Mouse (Mus musculus): ENCODE data around the gene Gm49721. TPM values are rescaled to one million over a fixed set of nuclear protein-coding genes. Genes with fewer than 3 reads are reported as not detected.
"Not testable (repeated sequence)": the region's sequence is repeated elsewhere in the genome, so short reads cannot be mapped to it uniquely, and the experiment has no call there.

The Gm49721 gene
- 0.19 and 0.38 TPM in 2 replicates for polyA plus RNA-seq (2015; fragmentation: Nextera tagmentation; extraction: Ambion mirVana)

DNA sequence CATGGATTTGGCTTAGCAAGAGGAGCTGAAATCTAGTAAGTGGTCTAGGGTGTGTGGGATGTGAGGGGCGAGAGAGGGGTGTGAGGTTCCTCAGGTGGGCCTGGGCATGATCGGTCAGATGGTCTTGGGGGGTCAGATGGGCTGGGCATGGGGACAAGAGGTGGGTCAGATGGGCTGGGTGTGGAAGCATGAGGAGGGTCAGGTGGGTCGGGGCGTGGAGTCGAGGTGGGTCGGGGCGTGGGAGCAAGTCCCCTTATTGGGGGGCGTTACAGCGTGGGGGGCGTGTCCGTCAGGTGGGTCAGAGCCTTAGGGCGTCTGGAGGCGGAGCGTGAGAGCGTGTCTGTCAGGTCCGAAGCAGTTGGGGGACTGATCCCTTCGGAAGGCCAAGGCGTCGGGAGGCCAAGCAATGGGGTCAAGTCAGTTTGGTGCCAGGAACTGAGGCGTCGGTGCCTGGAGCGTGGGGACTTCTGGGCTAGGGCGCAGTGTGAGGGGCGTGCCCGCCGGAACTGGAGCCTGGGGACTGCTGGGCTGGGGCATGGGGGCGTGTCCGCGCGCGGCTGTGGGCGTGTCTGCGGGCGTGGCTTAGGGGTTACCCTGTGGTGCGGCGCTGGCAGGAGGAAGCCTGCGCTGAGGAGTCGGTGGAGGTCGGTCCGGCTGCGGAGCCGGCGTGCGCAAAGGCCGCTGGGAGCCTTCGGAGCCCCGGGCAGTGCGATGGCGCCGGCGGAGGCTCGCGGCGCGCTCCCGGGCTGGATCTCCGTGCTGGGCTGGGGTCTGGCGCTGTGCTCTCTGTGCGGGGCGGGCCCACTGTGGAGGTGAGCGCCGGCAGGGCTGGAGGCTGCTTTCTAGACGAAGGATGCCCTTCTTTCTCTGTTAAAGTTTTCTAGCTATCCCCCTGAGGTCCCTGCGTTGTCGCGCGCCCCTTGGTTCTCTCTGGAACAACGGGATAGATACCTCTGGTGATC lies at the start of gene Gm49721:
TSS of gene Gm49721 (plus strand) at position 618 of the 962 bp plus-strand sequence.
- not testable (repeated sequence) for H3K27ac ChIP-seq (replicated peaks); H3K4me1 ChIP-seq (replicated peaks); H3K9me3 ChIP-seq; H3K27me3 ChIP-seq; H3K36me3 ChIP-seq
- Histone ChIP-seq H3K4me2 (peak within 1 kb of the TSS; percentile 73), H3K4me3 (peak within 1 kb of the TSS; percentile 53), H3K9ac (peak within 1 kb of the TSS; percentile 67)
- 2% methylated on average over 52 of the region's 68 CpGs for WGBS
- ATAC-seq (ENCODE audit: low FRiP score, low read depth) = peak; percentile 98

GRCm38 (mm10) chr17:6931625-6932024 lies 47.1 kb upstream of the Gm49721 start:
- WGBS = 87% methylated on average over 6 of the region's 7 CpGs
- not testable (repeated sequence) for ATAC-seq (ENCODE audit: low FRiP score, low read depth); H3K4me2 ChIP-seq; H3K4me1 ChIP-seq (replicated peaks); H3K9ac ChIP-seq; H3K9me3 ChIP-seq; H3K4me3 ChIP-seq; H3K27ac ChIP-seq (replicated peaks); H3K27me3 ChIP-seq; H3K36me3 ChIP-seq

DNA sequence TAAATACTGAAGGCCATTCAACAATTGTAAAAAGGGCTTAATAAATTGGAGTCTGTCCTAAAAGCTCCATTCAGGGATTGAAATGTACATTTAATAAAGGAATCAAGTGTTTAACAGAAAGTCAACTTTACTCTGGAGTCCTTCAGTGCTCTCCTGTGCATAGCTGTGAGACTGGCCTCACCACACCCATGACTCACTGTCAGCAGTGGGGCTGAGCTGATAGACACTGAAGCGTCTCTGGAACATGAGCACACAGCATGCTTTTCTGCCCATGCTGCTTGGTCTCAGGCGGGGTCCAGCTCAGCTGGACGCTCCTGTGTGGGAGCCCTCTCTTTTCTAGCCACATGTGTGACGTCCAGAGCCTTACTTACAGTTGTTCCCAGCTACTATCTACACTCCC lies 36.1 kb upstream of the Gm49721 start:
- ATAC-seq (ENCODE audit: low FRiP score, low read depth) = not testable (repeated sequence)

GRCm38 (mm10) chr17:6947637-6947983 lies 31.1 kb upstream of the Gm49721 start:
- Histone ChIP-seq H3K4me2 (peak overlapping the region; percentile 64), H3K4me3 (peak overlapping the region; percentile 61), H3K27ac (replicated peaks) (peak overlapping the region; percentile 91; the same call in 1 of the 2 replicates)
- not testable (repeated sequence) for H3K9ac ChIP-seq; H3K9me3 ChIP-seq; H3K4me1 ChIP-seq (replicated peaks); H3K27me3 ChIP-seq; H3K36me3 ChIP-seq
- no CpG with 5 or more reads among the region's 8 CpGs for WGBS
- peak; percentile 43 for ATAC-seq (ENCODE audit: low FRiP score, low read depth)

More for the DNA sequence above, 36.1 kb upstream of the Gm49721 start:
- H3K27ac ChIP-seq (replicated peaks); H3K36me3 ChIP-seq; H3K4me3 ChIP-seq; H3K9ac ChIP-seq; H3K4me2 ChIP-seq; H3K27me3 ChIP-seq; H3K4me1 ChIP-seq (replicated peaks); H3K9me3 ChIP-seq: not testable (repeated sequence)
- WGBS = no CpG with 5 or more reads among the region's 4 CpGs

DNA sequence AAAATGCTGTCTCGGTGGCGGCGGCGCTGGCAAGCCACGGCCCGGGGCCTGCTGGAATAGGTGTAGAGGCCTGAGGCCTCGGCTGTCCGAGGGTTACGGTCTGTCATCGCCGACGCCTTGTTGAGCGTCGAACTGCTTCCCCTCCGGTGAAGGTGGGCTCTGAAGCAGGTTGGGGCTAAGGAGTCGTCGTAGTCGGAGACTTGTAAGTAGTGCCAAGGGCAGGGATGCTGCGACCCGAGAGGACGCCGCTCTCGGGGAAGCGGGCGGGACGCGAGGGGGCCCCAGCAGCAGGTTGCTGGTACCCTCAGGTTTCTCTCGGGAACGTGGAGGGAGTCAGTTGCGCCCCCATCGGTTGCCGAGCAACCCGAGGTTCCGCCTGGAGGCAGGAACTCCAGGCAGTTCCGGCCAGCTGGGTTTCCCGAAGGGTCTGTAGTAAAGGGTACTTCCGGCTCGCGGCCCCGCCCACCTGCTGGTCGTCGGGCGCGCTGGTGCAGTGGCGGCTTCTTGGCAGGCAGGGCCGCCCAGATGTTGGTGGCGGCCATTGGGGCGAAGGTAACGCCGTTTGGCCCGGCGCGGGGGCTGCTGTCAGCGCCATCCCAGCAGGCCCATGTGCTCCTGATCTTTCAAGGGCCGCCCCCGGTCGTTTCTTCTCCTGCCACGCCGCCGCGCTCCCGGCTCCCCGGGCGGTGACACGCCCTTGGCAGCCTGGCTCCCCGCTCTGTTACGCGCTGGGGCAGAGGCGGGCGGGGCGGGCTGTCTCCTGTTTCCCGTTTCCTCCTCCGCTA lies 30.5 kb upstream of the Gm49721 start, which contains the start of gene Rsph3b:
TSS of gene Rsph3b (minus strand) at position 699 of the 785 bp plus-strand sequence.
- Histone ChIP-seq H3K9ac (peak within 1 kb of the TSS; percentile 58), H3K4me3 (peak within 1 kb of the TSS; percentile 61), H3K27ac (replicated peaks) (peak within 1 kb of the TSS; percentile 91), H3K4me2 (peak within 1 kb of the TSS; percentile 64)
- H3K4me1 ChIP-seq (replicated peaks); H3K36me3 ChIP-seq; H3K9me3 ChIP-seq; H3K27me3 ChIP-seq: not testable (repeated sequence)
- WGBS = under 1% methylated on average over 66 of the region's 73 CpGs
- ATAC-seq (ENCODE audit: low FRiP score, low read depth) = peak; percentile 97

- H3K4me1 ChIP-seq (replicated peaks); H3K36me3 ChIP-seq; H3K9me3 ChIP-seq; H3K27me3 ChIP-seq: not testable (repeated sequence)
- ATAC-seq (ENCODE audit: low FRiP score, low read depth) = peak; percentile 19; the same call in 1 of the 2 replicates
- Histone ChIP-seq H3K4me3 (peak overlapping the region; percentile 61), H3K4me2 (peak overlapping the region; percentile 64), H3K9ac (peak overlapping the region; percentile 58), H3K27ac (replicated peaks) (peak overlapping the region; percentile 91)
- 20% methylated on average over 9 of the region's 9 CpGs for WGBS
Observed at GRCm38 (mm10) chr17:6948769-6949228, 29.9 kb upstream of the Gm49721 start.

GRCm38 (mm10) chr17:6958881-6959280 lies 19.8 kb upstream of the Gm49721 start:
- H3K36me3 ChIP-seq; H3K9ac ChIP-seq; ATAC-seq (ENCODE audit: low FRiP score, low read depth); H3K27ac ChIP-seq (replicated peaks); H3K4me1 ChIP-seq (replicated peaks); H3K9me3 ChIP-seq; H3K4me2 ChIP-seq; H3K4me3 ChIP-seq; H3K27me3 ChIP-seq: not testable (repeated sequence)
- 77% methylated on average over 7 of the region's 8 CpGs for WGBS

DNA sequence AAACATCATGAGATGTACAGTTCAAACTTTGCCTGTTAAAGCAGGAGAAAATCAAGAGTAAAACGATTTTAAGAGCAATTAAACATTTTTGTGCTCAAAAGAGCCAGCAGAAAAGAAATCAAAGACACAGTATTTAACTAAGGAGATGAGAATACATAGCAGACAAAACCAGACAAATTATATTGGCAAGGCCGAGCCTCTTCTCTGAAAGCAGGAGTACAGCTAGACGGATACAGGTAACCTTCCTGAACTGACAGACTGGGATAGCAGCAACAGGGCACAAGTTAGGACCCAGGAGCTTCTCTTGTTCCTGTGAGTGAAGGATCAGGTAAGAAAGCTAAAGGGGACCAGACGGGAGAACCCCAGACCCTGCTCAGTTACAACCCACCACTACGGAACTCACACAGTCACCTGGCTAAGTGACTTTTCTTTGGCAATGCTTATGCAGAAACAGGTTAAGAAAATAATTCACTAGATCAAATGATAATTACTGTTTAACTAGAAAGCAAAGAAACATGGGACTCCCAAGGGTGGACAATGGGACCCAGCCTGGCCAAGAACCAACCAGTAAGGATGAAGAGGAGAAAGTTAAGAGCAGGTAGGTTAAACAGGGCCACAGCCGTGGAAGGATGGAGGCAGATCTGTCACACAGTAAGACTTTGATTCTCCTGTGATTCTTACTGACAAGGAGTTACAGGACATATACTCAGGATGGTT lies 19.0 kb upstream of the Gm49721 start:
- H3K27ac ChIP-seq (replicated peaks); H3K9me3 ChIP-seq; H3K27me3 ChIP-seq; H3K36me3 ChIP-seq; ATAC-seq (ENCODE audit: low FRiP score, low read depth); H3K4me1 ChIP-seq (replicated peaks); H3K9ac ChIP-seq: not testable (repeated sequence)
- 56% methylated on average over 5 of the region's 6 CpGs for WGBS
- Histone ChIP-seq H3K4me2 (peak overlapping the region; percentile 50), H3K4me3 (peak overlapping the region; percentile 47)

- not testable (repeated sequence) for H3K4me1 ChIP-seq (replicated peaks); H3K9ac ChIP-seq
Observed at GRCm38 (mm10) chr17:6960349-6960748, 18.4 kb upstream of the Gm49721 start.

GRCm38 (mm10) chr17:6960776-6961175 lies 17.9 kb upstream of the Gm49721 start, which contains the start of gene Tagap1:
Tagap1 (minus strand) TSS chr17:6961156.
- WGBS = under 1% methylated on average over 41 of the region's 51 CpGs
- H3K27ac ChIP-seq (replicated peaks) = peak within 1 kb of the TSS; percentile 70

More at GRCm38 (mm10) chr17:6960349-6960748, 18.4 kb upstream of the Gm49721 start:
- not testable (repeated sequence) for H3K36me3 ChIP-seq; H3K27me3 ChIP-seq; ATAC-seq (ENCODE audit: low FRiP score, low read depth); H3K27ac ChIP-seq (replicated peaks); H3K9me3 ChIP-seq
- WGBS = under 1% methylated on average over 12 of the region's 12 CpGs
- peak overlapping the region; percentile 47 for H3K4me3 ChIP-seq
- H3K4me2 ChIP-seq = peak overlapping the region; percentile 50

DNA sequence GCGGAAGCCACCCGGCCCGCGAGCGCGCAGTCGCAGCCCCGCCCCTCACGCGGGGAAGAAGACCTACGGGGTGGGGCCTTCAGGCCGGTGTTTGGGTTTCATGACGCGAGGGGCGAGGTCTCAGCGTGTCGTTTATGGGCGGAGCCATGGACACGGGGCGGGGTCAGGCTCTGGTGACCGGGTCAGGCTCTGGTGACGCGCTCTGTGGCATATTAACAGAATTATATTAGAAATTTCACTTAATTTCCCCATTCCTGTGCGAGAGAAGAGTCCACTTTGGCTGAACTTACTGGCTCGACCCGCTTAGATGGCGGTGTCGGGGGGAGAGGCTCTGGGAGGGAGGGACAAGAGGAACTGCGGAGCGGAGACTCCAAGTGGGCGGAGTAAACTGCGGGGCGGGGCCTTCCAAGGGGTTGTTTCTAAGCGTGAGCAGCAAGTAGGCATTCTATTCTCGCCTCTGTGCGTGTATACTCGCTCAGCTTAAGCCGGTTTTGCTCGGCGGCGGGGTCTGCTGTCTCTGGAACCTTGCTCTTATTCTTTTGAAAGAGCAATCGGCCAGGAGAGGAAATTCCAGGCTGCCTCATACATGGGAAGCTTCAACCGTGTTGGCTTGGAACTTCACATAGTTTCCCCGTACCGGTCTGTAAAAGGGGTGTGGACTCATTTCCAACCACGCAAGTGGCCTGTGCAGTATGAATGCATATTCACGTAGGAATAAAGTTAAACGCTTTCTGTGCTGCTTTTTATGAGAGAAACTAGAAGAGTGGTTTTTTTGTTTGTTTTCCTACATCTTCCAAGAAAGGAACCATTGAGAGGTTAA lies 17.3 kb upstream of the Gm49721 start:
- peak; percentile 96 for ATAC-seq (ENCODE audit: low FRiP score, low read depth)
- H3K27me3 ChIP-seq; H3K36me3 ChIP-seq; H3K4me1 ChIP-seq (replicated peaks); H3K9ac ChIP-seq; H3K9me3 ChIP-seq: not testable (repeated sequence)
- peak overlapping the region; percentile 50 for H3K4me2 ChIP-seq
- H3K27ac ChIP-seq (replicated peaks) = peak overlapping the region; percentile 67
- peak overlapping the region; percentile 47 for H3K4me3 ChIP-seq
- WGBS = under 1% methylated on average over 18 of the region's 48 CpGs

More at GRCm38 (mm10) chr17:6960776-6961175, 17.9 kb upstream of the Gm49721 start, which contains the start of gene Tagap1:
- H3K4me1 ChIP-seq (replicated peaks); H3K36me3 ChIP-seq; ATAC-seq (ENCODE audit: low FRiP score, low read depth); H3K9me3 ChIP-seq; H3K27me3 ChIP-seq: not testable (repeated sequence)
- H3K4me3 ChIP-seq = peak within 1 kb of the TSS; percentile 47
- peak within 1 kb of the TSS; percentile 57 for H3K9ac ChIP-seq
- peak within 1 kb of the TSS; percentile 50 for H3K4me2 ChIP-seq

All from hindbrain, embryonic 15.5 days (tissue).